Mouse (Mus musculus): ENCODE measurements around the gene Phlpp1.
A peak's percentile ranks its signal among the peaks of the same experiment; 100 is the strongest.
"Not testable (repeated sequence)": the region's sequence is repeated elsewhere in the genome, so short reads cannot be mapped to it uniquely, and the experiment has no call there.

Gene Phlpp1

GRCm38 (mm10) chr1:106244245-106244644 lies 72.7 kb downstream of the Phlpp1 start:
- no peak for DNase-seq (ENCODE audit: low read depth, low spot score)

GRCm38 (mm10) chr1:106254047-106254446 lies 82.5 kb downstream of the Phlpp1 start:
- DNase-seq (ENCODE audit: low read depth, low spot score) = no peak

- DNase-seq (ENCODE audit: low read depth, low spot score) = no peak
Observed at GRCm38 (mm10) chr1:106257176-106257575, 85.6 kb downstream of the Phlpp1 start.

- no peak for DNase-seq (ENCODE audit: low read depth, low spot score)
Observed at GRCm38 (mm10) chr1:106268028-106268799, 96.7 kb downstream of the Phlpp1 start.

GRCm38 (mm10) chr1:106269337-106269736 lies 97.8 kb downstream of the Phlpp1 start:
- DNase-seq (ENCODE audit: low read depth, low spot score) = no peak

- no peak for DNase-seq (ENCODE audit: low read depth, low spot score)
Observed at GRCm38 (mm10) chr1:106272916-106273315, 101.4 kb downstream of the Phlpp1 start.

GRCm38 (mm10) chr1:106273801-106274200 lies 102.2 kb downstream of the Phlpp1 start:
- no peak for DNase-seq (ENCODE audit: low read depth, low spot score)

- DNase-seq (ENCODE audit: low read depth, low spot score) = no peak
Observed at GRCm38 (mm10) chr1:106274561-106275001, 103.0 kb downstream of the Phlpp1 start.

GRCm38 (mm10) chr1:106275142-106275541 lies 103.6 kb downstream of the Phlpp1 start:
- no peak for DNase-seq (ENCODE audit: low read depth, low spot score)

GRCm38 (mm10) chr1:106275731-106276130 lies 104.2 kb downstream of the Phlpp1 start:
- no peak for DNase-seq (ENCODE audit: low read depth, low spot score)

GRCm38 (mm10) chr1:106276824-106277223 lies 105.3 kb downstream of the Phlpp1 start:
- no peak for DNase-seq (ENCODE audit: low read depth, low spot score)

GRCm38 (mm10) chr1:106277286-106277685 lies 105.7 kb downstream of the Phlpp1 start:
- DNase-seq (ENCODE audit: low read depth, low spot score) = no peak

- DNase-seq (ENCODE audit: low read depth, low spot score) = no peak
Observed at GRCm38 (mm10) chr1:106278552-106279060, 107.1 kb downstream of the Phlpp1 start.

GRCm38 (mm10) chr1:106279404-106280123 lies 108.0 kb downstream of the Phlpp1 start:
- DNase-seq (ENCODE audit: low read depth, low spot score) = no peak

- no peak for DNase-seq (ENCODE audit: low read depth, low spot score)
Observed at GRCm38 (mm10) chr1:106280171-106280913, 108.8 kb downstream of the Phlpp1 start.

- no peak for DNase-seq (ENCODE audit: low read depth, low spot score)
Observed at GRCm38 (mm10) chr1:106286815-106287214, 115.3 kb downstream of the Phlpp1 start.

GRCm38 (mm10) chr1:106289065-106289464 lies 117.5 kb downstream of the Phlpp1 start:
- peak; percentile 51 for DNase-seq (ENCODE audit: low read depth, low spot score)

GRCm38 (mm10) chr1:106289580-106289979 lies 118.0 kb downstream of the Phlpp1 start:
- no peak for DNase-seq (ENCODE audit: low read depth, low spot score)

- no peak for DNase-seq (ENCODE audit: low read depth, low spot score)
Observed at GRCm38 (mm10) chr1:106309394-106310039, 138.0 kb downstream of the Phlpp1 start.

- no peak for DNase-seq (ENCODE audit: low read depth, low spot score)
Observed at GRCm38 (mm10) chr1:106310285-106310684, 138.7 kb downstream of the Phlpp1 start.

GRCm38 (mm10) chr1:106311830-106312229 lies 140.3 kb downstream of the Phlpp1 start:
- not testable (repeated sequence) for DNase-seq (ENCODE audit: low read depth, low spot score)

Measured in telencephalon, adult 2 months (tissue).